Mouse (Mus musculus) bone marrow, adult 2 months (tissue): ENCODE results near the gene Smyd2.

Experiments
- CTCF ChIP-seq: fragments of 200-500 bp; IDR thresholded peaks from 2 replicates; pipeline ENCODE4 v1.5.1; 2011; ENCODE audit warnings: low read length, control low read depth; ENCODE audit not compliant: control insufficient read depth, insufficient read depth
- POLR2A ChIP-seq: fragments of 200-500 bp; IDR thresholded peaks from 2 replicates; pipeline ENCODE4 v1.6.1; 2011; ENCODE audit warnings: low read depth, mild to moderate bottlenecking, control low read depth, low read length, borderline replicate concordance; ENCODE audit not compliant: control insufficient read depth

DNA sequence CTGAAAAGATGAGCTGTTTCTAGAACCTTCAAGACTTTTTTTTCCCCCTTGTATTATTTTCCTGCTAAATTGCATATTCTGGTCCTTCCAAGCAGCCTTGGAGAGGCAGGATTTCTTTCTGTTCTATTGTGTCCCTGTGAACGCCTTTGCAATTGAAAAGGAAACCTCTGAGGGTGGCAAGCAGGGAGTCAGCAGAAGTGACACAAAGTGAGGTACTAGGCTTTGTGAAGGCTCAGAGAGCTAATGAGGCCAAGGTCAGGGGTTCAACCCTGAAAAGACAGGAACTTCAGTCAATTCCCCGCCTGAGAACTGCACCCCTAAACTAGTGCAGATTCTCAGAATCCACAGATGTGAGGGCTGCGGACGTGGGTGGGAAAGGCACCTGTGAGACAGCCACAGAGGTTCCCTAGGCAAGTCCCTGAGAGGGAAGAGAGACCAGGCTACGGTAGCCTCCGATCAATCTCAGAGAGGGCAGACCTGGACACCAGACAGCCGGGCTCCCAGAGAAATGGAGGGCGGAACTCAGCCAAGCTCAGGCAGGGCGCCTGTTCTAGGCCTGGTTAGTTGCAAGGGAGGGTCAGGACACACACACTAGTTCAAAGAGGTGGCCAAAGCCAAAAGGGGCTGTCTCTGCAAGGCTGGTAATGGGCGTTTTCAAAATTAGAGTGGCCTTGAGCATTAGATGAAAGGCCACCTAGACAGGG is 5.6 kb downstream of the Smyd2 start:
- TF ChIP-seq CTCF (no peak), POLR2A (no peak)
